Mouse (Mus musculus): Measurements from ENCODE around the gene L3mbtl3. TPM values are rescaled to one million over a fixed set of nuclear protein-coding genes. Genes with fewer than 3 reads are reported as not detected.

L3mbtl3 gene
- polyA plus RNA-seq (2017; shearing (Covaris generic)) = 14.8 TPM

DNA sequence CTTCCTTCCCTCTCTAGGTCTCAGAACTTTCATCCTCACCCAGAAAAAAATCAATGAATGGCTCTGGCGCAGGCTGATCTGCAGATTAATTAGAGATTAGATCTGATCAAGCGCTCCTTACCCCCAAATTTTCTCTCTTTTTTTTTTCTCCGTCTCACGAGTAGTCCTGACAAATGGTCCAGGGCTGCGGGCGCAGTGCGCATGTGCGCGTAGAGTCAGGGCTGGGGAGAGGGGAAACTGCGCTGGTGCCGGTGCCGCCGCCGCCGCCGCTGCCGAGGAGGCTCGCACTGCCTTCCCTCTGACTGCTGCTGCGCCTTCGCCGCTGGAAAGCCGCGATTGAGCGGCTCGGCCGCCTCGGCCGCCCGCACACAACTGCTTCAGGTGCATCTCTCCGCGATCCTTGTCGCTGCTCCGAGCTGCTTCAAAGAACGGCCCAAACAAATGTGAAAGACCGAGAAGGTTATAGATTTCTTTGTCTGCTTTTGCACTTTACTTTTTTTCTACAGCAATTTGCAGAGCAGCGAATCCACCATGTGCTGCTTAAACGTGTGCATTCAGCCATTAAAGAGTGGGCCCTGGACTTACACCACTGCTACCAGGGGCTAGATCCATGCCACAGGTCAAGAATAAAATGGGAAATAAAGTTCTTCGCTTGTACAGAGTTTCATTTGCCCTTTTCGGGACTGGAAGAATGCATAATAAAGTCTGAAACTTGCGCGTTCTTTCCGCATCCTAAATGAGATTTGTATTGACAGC, at the start of gene L3mbtl3:
TSS of gene L3mbtl3 (minus strand) at position 182 of the 756 bp plus-strand sequence.

DNA sequence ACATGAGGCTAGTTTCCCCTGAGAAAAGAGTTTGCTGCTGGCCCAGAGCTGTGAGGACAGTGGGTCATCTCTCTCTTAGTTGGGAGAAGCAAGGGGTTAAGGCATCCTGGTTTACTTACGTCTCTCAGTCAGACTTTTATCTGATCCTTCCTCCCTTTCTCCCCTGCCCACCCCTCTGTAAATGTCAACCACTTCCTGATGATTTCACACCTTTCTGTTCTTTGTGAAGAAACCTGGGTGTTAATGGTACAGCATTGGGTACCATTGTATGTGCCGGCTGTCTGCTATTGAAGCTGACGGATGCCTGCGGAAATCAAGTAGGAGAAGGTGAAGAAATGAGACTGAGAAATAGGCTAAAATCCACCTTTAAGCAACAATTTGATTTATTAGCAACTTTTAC, 146.3 kb downstream of the L3mbtl3 start, which contains the start of gene Samd3:
TSS of gene Samd3 (plus strand) at position 220 of the 400 bp plus-strand sequence.

Other genes with a start within 250 kb of the L3mbtl3 start
- 3.5 TPM for gene Samd3, start 146.3 kb downstream of the L3mbtl3 start, polyA plus RNA-seq (2017; shearing (Covaris generic))

All from activated CD4-positive, CD25-positive, alpha-beta regulatory T cell, adult 9 weeks (primary cell).